Mouse (Mus musculus) neural tube, embryonic 11.5 days (tissue): ENCODE data around the gene Gtsf2. TPM values are rescaled to one million over a fixed set of nuclear protein-coding genes. Genes with fewer than 3 reads are reported as not detected.
"Not testable (repeated sequence)": the region's sequence is repeated elsewhere in the genome, so short reads cannot be mapped to it uniquely, and the experiment has no call there.

Experiments
- ATAC-seq: fragments of 200-750 bp; cut with Nextera tagmentation; 2 replicates; pipeline ENCODE4 v1.8.0; 2017; ENCODE audit warnings: moderate number of reproducible peaks, mild to moderate bottlenecking, moderate TSS enrichment, moderate library complexity; ENCODE audit not compliant: insufficient read depth, low FRiP score, low TSS enrichment
- DNase-seq: peaks from one replicate; pipeline ENCODE4 v3.0.0-alpha.2; 2015; ENCODE audit warnings: low spot score
- H3K27ac ChIP-seq: fragments of 300-500 bp; sonication (generic); 2 replicates; pipeline ENCODE4 v1.5.1; 2014; ENCODE audit warnings: low read depth, mild to moderate bottlenecking, low read length
- H3K27me3 ChIP-seq: fragments of 300-500 bp; sonication (generic); 2 replicates; pipeline ENCODE4 v1.6.1; 2014; ENCODE audit warnings: mild to moderate bottlenecking, low read length, mixed read lengths; ENCODE audit not compliant: control insufficient read depth, insufficient read depth
- H3K36me3 ChIP-seq: fragments of 300-500 bp; sonication (generic); 2 replicates; pipeline ENCODE4 v1.6.1; 2014; ENCODE audit warnings: mild to moderate bottlenecking, low read length, moderate library complexity, mixed read lengths; ENCODE audit not compliant: control insufficient read depth, insufficient read depth
- H3K4me1 ChIP-seq: fragments of 300-500 bp; sonication (generic); 2 replicates; pipeline ENCODE4 v1.6.1; 2014; ENCODE audit warnings: low read length, mixed read lengths; ENCODE audit not compliant: control insufficient read depth, insufficient read depth
- H3K4me2 ChIP-seq: fragments of 300-500 bp; sonication (generic); 2 replicates; pipeline ENCODE4 v1.6.1; 2014; ENCODE audit warnings: low read depth, mild to moderate bottlenecking, moderate library complexity
- H3K4me3 ChIP-seq: fragments of 300-500 bp; sonication (generic); 2 replicates; pipeline ENCODE4 v1.5.1; 2014; ENCODE audit warnings: low read depth, low read length
- H3K9ac ChIP-seq: fragments of 300-500 bp; sonication (generic); 2 replicates; pipeline ENCODE4 v1.6.1; 2014; ENCODE audit warnings: mild to moderate bottlenecking, low read length
- H3K9me3 ChIP-seq: fragments of 300-500 bp; sonication (generic); 2 replicates; pipeline ENCODE4 v1.6.1; 2016; ENCODE audit warnings: low read length; ENCODE audit not compliant: control insufficient read depth
- WGBS: fragments of 180-500 bp; shearing (Covaris S2); extraction: QIAGEN DNeasy Blood & Tissue Kit; methylation state at CpG from one replicate; pipeline ENCODE4 v1.1.7; 2014; 5-methylcytosine and 5-hydroxymethylcytosine counted together
- polyA plus RNA-seq: library from polyadenylated mRNA; unstranded; fragments of >200 nt; fragmentation: Nextera tagmentation; extraction: Ambion mirVana; gene quantifications from 2 replicates; pipeline ENCODE4 v1.2.1, GENCODE M21; 2014

The Gtsf2 gene
- polyA plus RNA-seq, 1 experiment from 2014 or later: not detected

- Histone ChIP-seq H3K36me3 (no peaks in the 10 kb centered on the region), H3K9ac (no peak overlapping the region), H3K9me3 (no peaks in the 10 kb centered on the region), H3K4me3 (no peak overlapping the region), H3K4me2 (no peak overlapping the region), H3K4me1 (no peaks in the 10 kb centered on the region), H3K27ac (no peak overlapping the region), H3K27me3 (no peaks in the 10 kb centered on the region)
- no peak for ATAC-seq
- 87% methylated on average over 5 of the region's 5 CpGs for WGBS
- DNase-seq: no peak
These were observed 25.5 kb upstream of the Gtsf2 start for GRCm38 (mm10) chr15:103473769-103474168.

- H3K9ac ChIP-seq: no peak overlapping the region
- DNase-seq (no peak), ATAC-seq (no peak)
- H3K27me3 ChIP-seq: no peaks in the 10 kb centered on the region
- no peaks in the 10 kb centered on the region for H3K36me3 ChIP-seq
- 88% methylated on average over 7 of the region's 7 CpGs for WGBS
- H3K4me2 ChIP-seq: no peak overlapping the region
- H3K4me3 ChIP-seq: no peak overlapping the region
- H3K9me3 ChIP-seq: no peaks in the 10 kb centered on the region
- H3K27ac ChIP-seq: no peak overlapping the region
- H3K4me1 ChIP-seq: no peaks in the 10 kb centered on the region
These were observed 24.9 kb upstream of the Gtsf2 start for GRCm38 (mm10) chr15:103473182-103473581.

- Histone ChIP-seq H3K36me3 (no peaks in the 10 kb centered on the region), H3K4me2 (no peak overlapping the region), H3K4me1 (no peaks in the 10 kb centered on the region), H3K9me3 (no peaks in the 10 kb centered on the region), H3K9ac (no peak overlapping the region), H3K27me3 (no peaks in the 10 kb centered on the region), H3K4me3 (no peak overlapping the region), H3K27ac (no peak overlapping the region)
- WGBS: 84% methylated on average over 3 of the region's 3 CpGs
- no peak for ATAC-seq
- DNase-seq: no peak
These were observed 24.0 kb upstream of the Gtsf2 start for GRCm38 (mm10) chr15:103472265-103472664.

GRCm38 (mm10) chr15:103471488-103472194 is 23.4 kb upstream of the Gtsf2 start:
- Histone ChIP-seq H3K4me3 (no peak overlapping the region), H3K4me1 (no peaks in the 10 kb centered on the region), H3K9ac (no peak overlapping the region), H3K9me3 (no peaks in the 10 kb centered on the region), H3K4me2 (no peak overlapping the region), H3K27ac (no peak overlapping the region), H3K27me3 (no peaks in the 10 kb centered on the region), H3K36me3 (no peaks in the 10 kb centered on the region)
- ATAC-seq (no peak), DNase-seq (no peak)
- WGBS: 86% methylated on average over 7 of the region's 7 CpGs

GRCm38 (mm10) chr15:103462539-103463261 is 14.4 kb upstream of the Gtsf2 start:
- DNase-seq (no peak), ATAC-seq (no peak)
- H3K9me3 ChIP-seq: no peaks in the 10 kb centered on the region
- H3K4me3 ChIP-seq: no peak overlapping the region
- no peak overlapping the region for H3K9ac ChIP-seq
- 85% methylated on average over 7 of the region's 7 CpGs for WGBS
- no peaks in the 10 kb centered on the region for H3K27me3 ChIP-seq
- no peaks in the 10 kb centered on the region for H3K4me1 ChIP-seq
- H3K36me3 ChIP-seq: no peaks in the 10 kb centered on the region
- H3K27ac ChIP-seq: no peak overlapping the region
- no peak overlapping the region for H3K4me2 ChIP-seq

- no peak overlapping the region for H3K9ac ChIP-seq
- no peaks in the 10 kb centered on the region for H3K36me3 ChIP-seq
- H3K27me3 ChIP-seq: no peaks in the 10 kb centered on the region
- ATAC-seq: no peak
- H3K4me3 ChIP-seq: no peak overlapping the region
- no peak overlapping the region for H3K27ac ChIP-seq
- H3K4me1 ChIP-seq: no peaks in the 10 kb centered on the region
- DNase-seq: no peak
- no peaks in the 10 kb centered on the region for H3K9me3 ChIP-seq
- H3K4me2 ChIP-seq: no peak overlapping the region
- WGBS: 93% methylated on average over 6 of the region's 6 CpGs
These were observed 6.2 kb upstream of the Gtsf2 start for GRCm38 (mm10) chr15:103454449-103454848.

GRCm38 (mm10) chr15:103453551-103454218 is 5.4 kb upstream of the Gtsf2 start, which contains the start of gene Nckap1l:
Gene Nckap1l, plus strand, starts transcription at chr15:103453794.
- no peaks in the 10 kb centered on the region for H3K36me3 ChIP-seq
- WGBS: 91% methylated on average over 13 of the region's 13 CpGs

GRCm38 (mm10) chr15:103445966-103446365 is 2.3 kb downstream of the Gtsf2 start:
- not testable (repeated sequence) for H3K4me2 ChIP-seq, H3K4me1 ChIP-seq, H3K9ac ChIP-seq, H3K27ac ChIP-seq, DNase-seq, H3K36me3 ChIP-seq, H3K9me3 ChIP-seq, H3K4me3 ChIP-seq, ATAC-seq, H3K27me3 ChIP-seq
- WGBS: 89% methylated on average over 4 of the region's 4 CpGs

More at GRCm38 (mm10) chr15:103453551-103454218, 5.4 kb upstream of the Gtsf2 start, which contains the start of gene Nckap1l:
- no peak within 1 kb of the TSS for H3K27ac ChIP-seq
- DNase-seq (no peak), ATAC-seq (no peak)
- H3K27me3 ChIP-seq: no peaks in the 10 kb centered on the region
- no peaks in the 10 kb centered on the region for H3K9me3 ChIP-seq
- H3K4me2 ChIP-seq: no peak within 1 kb of the TSS
- no peak within 1 kb of the TSS for H3K9ac ChIP-seq
- H3K4me1 ChIP-seq: no peaks in the 10 kb centered on the region
- H3K4me3 ChIP-seq: no peak within 1 kb of the TSS
